Mouse (Mus musculus) gonadal fat pad, adult 2 months (tissue): ENCODE measurements around the gene Tango2. TPM values are rescaled to one million over a fixed set of nuclear protein-coding genes. Genes with fewer than 3 reads are reported as not detected.

Experiments
- DNase-seq: peaks from one replicate; pipeline ENCODE4 v3.0.0-alpha.2; 2012; ENCODE audit warnings: low read depth
- polyA plus RNA-seq: library from polyadenylated mRNA; depleted of rRNA; stranded (reverse); fragments of >200 nt; gene quantifications from 2 replicates; pipeline ENCODE4 v1.2.3, GENCODE M21; 2012; rRNA removed

Gene Tango2
- polyA plus RNA-seq = 31.0 and 43.2 TPM in 2 replicates

DNA sequence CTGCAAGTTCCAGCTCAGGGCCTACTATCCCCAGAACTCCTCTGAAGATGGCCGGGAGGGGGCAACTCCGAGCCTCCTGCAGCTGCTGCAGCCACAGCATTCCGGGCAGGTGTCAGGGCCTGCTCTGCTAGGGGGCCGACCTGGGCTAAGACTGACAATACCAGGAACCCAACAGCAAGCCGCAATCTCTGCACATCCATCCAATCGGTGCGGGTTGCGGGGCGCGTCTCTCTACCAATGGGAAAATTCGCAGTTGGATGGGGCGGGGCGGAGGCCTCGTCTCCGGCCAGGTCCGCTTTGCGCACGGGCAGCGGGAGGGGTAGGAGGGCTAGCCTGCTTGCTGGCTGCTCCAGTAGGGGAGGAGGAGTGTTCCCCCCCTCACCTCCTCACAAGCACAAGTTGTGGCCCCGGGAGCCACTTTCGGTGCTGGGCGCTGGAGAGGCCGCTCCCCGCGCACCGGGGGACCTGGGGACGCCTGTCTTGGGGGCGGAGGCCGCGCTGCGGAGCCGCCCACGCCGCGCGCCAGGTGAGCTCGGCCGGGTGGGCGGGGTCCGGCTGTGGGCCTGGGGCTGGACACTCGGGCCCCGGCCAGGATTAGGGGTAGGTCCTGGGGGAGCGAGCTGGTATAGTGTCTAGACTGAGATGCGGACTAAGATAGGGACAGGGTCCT is at the start of gene Tango2, which contains the start of gene Arvcf:
Gene Tango2, minus strand, starts transcription at position 173 of the 670 bp plus-strand sequence.
Gene Arvcf, plus strand, starts transcription at position 252 of the 670 bp plus-strand sequence.
- DNase-seq = no peak

DNA sequence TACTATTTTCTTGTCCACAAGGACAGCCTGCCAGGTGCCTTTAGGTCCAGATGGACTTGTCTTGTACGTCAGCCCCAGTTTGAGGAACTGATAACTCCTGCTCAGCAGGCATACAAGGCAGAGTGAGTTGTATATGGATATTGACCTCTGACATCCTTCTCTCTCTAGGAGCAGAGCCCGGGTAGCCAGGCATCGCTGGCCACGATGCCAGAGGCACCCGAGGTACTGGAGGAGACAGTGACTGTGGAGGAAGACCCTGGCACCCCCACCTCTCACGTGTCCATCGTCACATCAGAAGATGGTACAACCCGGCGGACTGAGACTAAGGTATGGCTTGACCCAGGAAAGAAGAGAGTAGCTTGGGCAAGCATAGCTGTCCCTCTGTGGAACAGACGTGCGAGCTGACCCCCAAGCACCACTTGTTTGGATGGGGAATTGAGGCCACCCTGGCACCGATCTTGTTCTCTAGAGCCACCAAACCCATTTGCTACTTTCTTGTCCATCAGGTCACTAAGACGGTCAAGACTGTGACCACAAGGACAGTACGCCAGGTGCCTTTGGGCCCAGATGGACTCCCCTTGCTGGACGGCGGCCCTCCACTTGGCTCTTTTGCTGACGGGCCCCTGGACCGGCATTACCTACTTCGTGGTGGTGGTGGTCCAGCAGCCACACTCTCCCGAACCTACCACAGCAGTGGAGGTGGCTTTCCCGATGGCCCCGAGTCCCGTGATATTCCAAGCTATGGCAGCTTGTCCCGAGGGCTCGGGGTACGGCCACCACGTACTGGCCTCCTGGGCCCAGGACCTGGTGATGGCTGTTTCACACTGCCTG is 49.1 kb upstream of the Tango2 start:
- DNase-seq = no peak

DNA sequence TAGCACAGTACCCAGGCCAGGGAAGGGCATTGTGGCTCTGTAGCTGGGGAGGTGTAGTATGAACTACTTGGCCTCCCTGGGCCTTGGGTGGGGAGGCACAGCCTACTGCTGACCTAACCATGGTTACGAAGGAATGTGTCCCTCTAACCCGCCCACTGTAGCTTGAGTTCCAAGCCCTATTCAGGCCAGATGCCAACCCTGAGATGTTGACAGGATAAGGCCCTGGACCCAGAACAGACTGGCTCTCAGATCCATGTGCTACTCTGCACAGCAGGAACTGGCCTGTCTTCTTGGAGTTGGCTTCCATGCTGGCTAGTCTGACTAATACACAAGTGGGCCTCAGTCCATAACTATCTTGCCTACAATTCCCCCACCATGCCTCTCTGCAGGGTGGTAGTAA is 48.3 kb upstream of the Tango2 start:
- DNase-seq = no peak

DNA sequence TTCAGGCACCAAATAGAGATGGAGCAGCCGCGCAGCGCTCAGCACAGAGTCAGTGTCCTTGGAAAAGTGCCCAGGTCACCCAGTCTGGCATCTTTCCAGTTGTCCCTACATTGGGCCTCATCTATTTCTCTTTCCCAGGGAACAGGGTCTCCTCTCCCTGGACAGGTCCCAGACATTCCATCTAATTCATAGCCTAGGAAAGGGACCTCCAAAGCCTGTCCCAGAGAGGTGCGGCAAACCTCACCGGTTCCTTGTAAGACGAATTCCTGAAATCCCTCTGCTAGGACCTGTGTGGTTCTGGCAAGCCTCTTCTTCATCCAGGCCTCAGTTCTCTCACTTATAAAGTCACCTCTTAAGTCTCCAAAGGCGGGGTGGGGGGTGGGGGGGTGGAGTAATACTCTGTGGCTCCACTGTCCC is 47.7 kb upstream of the Tango2 start:
- DNase-seq = no peak

DNA sequence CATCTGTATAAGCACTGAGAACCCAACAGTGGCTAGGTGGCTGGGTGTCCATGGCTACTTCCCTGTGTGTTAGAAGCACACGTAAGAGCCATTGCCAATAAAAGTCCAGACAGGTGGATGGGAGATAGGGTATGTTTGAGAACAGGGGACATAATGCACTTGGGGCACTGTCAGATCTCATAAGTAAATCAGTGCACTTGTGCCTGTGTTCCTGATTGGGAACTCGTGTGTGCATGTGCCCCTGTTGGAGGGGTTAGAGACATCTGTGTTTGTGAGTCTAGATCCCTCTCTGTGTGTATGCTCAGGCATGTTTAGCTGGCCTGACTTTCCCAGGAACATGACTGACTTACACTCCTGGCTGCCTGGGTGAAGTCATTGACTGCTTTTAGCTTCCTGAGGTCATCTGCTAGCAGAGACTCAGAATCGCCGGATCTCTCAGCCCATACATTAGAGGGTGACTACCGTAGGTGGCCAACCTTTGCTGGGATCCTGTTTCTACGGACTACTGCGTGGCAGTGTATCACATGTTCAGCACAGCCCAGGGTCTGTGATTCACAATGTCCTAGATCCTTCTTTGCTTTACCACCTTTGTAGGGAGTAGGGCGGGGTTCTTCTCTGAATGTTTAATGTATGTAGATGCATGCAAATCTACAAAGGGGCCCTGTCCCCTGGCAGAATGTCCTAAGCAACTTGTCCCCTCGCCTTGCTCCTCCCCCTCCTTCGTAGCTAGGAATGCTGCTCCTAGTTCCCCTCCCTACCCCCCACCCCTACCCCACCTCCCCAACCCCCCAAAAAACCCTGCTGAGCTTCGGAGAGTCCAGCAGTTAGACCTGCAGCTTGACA is 47.1 kb upstream of the Tango2 start:
- no peak for DNase-seq

DNA sequence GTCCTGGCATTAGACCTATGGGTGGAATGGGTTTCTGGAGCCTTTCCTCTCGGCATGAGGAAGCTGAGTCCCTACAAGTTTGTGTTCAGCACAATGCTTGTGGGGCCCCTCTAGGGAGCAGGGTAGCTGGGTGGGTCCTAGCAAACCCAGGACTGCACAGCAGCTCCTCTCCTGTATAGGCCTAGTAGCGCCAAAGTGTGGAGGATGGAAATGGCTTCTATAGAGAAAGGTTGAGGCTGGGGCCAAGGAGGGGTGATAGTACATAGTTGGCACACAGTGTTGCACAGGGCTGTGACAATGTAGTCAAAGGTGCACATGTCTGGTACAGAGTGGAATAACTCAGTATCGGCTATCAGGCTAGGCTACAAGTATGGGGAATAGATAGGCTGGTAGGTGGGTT is 46.2 kb upstream of the Tango2 start:
- no peak for DNase-seq

DNA sequence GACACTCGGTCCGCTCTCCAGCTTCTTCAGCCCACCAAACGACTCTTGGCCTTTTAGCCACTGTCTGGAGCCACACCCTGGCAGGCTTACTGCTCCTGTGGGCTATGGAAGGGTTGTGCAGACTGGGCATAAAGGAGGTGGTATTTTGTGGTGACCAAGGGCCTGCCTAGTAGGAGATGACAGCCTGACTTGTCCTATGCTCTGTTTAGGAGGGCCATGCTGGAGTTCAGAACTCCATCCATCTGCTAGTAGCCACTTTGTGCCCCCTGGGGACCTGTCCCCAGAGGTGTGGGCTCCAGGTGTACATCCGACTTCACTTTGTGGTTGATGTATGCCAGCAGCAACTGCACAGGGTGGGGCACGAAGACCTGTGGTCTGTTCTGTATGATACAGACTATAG is 45.7 kb upstream of the Tango2 start:
- DNase-seq = no peak

DNA sequence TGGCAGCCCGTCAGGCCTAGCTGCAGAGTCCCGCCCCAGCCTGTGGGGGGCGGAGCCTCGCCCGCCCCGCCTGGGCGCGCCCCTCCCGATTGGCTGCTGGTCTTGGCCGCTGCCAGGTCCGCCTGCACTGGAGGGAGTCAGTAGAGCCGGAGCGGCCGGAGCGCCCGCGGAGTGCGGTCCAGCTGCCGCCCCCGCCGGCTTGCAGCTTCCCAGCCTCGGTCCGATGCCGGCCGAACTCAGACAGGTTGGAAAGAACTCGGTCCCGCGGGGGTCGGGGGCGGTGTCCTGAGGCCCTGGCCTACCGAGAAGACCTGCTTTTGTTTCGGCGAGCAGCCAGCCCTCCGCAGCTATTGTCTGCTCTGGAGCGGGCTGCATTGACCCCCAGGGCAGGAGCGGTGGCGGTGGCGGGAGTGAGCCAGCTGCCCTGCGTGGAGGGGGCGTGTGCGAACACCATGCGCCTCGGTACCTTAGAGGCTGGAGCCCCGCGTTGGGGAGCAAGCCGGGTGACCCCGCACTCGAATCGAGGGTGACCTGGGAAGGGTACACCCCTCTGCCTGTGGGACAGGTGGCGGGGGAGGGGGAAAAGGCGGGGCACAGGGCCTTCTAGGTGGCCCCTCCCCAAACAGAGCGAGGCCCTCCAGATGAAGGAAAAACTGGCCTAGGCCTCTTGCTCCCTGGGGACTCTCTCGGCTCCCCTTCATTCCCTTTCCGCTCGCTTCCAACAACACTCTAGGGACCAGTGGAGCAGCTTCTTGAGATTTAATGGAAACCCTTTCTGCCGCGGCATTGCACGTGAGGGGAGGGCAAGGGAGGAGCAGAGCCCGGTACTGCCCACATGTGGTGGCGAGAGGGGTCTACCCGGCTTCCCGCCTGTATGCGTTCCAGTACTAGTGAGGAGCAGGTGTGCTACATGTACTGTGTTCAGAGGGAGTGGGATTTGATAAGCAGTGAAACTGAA is 44.8 kb upstream of the Tango2 start:
- no peak for DNase-seq

DNA sequence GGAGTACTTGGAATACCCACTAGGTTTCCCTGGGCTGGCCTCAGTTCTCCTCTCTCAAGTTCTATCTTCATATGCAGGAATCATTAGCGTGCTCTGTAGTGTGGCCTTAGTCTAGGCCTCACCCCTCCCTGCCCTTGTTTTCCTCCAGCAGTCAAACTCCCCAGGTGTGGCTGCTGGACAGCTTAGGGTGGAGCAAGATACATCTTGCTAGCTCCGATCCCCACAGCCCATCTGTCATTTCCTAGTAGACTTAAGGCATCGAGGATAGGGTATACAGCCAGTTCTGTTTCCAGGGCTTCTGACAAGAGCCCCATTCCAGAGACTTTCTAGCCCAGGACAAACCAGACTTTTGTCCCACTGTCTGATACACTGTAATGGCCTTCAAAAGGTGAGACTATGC is 43.8 kb upstream of the Tango2 start:
- DNase-seq = no peak

DNA sequence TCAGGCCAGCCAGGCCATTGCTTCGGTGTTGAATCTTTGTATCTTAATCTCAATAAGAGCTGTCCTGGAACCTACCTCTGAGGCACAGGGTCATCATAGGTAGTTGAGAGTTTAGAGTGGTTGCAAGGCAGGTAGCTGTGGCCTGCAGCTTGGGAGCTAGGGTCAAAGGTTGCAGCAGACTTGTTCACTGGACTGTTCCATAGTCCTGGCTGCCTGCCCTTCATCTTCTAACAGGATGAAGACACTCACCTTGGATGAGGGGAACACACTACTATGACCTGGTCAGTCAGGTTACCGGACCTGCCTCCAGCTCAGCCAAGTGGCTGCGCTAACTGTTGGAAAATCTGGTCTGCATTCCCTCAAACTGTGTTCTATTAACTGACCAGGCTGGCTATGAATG is 43.2 kb upstream of the Tango2 start:
- DNase-seq = no peak

DNA sequence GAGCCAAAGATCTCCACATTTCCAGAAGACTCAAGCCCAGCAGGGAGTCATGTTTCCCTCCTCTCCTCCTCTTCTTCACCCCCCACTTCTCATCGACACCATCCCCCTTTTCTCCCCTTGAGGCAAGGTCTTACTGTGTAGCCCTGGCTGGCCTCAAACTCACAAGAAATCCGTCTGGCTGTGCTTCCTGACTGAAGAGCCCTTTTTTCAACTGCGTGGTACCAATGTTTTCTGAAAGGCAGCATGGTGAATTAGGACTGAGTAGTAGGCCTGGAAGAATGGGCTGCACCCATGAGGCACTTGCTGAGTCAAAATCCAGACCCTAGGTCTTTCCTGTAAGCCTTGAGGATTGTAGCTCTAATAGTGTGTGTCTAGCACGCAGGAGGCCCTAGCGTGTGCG is 42.5 kb upstream of the Tango2 start:
- no peak for DNase-seq

DNA sequence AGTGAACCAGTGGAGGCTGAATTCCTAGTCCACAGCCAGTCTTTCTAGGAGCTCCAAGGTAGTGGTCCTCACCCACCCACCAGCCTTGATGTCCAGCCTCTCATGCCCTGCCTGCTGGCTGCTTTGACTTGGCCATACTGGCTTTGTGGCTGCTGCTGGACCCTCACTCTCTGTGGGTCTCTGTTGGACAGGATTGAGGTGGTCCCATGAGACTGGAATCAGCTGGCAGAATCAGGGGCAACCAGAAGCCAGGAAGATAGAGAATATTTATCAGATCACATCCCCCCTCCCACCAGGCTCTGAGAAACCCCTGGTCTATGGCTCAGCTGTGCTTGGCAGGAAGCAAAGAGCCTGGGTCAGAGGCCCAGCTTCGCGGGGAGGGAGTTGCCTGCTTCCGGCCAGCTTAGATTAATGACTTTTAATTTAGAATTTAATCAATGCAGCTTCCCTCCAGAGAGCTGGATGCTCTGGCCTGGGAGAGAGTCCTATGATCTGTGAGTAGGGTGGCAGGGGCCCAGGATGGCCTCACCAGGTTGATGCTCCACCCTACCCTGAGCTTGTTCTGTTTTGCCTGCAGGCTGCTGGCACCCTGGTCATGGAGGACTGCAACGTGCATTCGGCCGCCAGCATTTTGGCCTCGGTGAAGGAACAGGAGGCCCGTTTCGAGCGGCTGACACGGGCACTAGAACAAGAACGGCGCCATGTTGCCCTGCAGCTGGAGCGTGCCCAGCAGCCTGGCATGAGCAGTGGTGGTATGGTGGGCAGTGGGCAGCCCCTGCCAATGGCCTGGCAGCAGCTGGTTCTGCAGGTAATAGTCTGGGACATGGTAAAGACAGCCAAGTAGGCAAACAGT is 40.9 kb upstream of the Tango2 start:
- no peak for DNase-seq

DNA sequence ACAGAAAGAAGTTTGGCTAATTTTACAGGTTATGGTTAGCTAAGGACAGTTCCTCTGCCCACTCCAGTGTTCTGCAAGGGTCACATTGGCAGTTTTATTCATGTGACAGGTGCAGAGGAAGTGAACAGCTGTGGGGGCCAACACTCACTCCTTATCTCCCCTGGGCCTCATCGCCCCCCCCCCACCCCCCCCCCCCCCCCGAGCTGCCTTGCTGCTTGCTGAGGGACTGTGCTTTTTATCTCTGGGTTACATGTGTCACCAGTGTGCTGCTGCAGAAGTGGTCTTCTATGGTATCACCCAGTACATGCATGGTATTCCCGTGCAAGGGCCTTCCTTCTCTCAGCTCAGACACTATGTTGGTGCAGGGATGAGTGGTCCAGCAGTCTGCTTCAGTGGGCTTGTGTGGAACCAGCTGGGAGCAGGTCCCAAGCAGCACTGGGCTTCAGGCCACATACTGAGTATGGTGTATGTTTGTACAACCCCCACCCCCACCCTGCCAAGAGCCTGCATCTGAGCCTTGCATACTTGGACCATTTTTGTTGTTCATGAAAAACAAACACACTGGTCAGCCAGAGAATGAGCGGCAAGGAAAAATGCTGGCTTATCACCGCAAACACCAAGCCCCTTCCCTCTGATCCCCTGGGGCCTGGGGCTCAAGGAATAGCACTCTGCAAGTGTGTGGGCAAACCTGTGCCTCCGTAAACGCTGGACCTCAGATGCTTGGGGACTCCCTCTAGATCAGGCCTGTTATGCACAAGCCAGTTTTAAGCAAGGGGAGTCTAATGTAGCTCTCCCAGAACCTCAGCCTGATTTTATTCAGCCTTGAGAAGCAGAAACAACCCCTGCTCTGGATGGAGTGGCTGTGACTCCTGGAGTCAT is 40.0 kb upstream of the Tango2 start:
- no peak for DNase-seq

DNA sequence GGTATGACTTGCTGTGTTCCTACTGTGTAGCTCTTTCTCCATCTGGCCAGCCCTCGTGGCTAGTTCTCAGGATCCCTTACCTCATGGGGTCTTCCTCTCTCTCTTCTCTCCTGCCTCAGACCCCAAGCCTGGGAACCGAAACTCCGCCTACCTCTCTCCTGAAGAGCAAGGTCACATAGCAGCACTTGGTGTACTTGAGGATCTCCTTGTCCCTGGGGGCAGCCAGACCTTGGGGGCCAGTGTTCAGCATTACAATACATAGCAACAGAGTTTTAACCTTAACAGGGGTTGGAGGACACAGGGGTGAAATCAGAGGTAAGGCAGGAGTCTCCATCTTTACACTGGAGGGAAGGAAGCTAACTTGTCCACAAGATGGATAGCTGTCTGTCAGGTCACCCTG is 39.1 kb upstream of the Tango2 start:
- DNase-seq = no peak

DNA sequence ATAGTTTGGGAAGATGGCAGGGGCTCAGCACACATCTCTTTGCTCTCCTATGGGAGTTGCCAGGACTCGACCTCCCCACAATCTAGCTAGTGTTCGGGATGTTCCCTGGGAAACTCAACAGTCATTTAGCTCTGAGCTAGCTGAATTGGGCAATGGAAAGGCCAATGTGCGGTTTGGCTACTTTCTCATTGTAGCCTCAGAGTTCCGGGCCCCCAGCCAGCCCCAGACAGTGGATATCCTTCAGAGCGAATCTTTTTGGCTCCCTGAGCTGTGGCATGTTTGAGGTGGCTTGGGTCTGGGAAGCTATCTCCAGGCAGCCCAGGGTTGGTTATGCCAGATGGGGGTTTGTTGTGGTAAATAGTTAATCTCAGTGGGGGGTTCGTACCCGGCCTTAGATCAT is 38.5 kb upstream of the Tango2 start:
- no peak for DNase-seq

DNA sequence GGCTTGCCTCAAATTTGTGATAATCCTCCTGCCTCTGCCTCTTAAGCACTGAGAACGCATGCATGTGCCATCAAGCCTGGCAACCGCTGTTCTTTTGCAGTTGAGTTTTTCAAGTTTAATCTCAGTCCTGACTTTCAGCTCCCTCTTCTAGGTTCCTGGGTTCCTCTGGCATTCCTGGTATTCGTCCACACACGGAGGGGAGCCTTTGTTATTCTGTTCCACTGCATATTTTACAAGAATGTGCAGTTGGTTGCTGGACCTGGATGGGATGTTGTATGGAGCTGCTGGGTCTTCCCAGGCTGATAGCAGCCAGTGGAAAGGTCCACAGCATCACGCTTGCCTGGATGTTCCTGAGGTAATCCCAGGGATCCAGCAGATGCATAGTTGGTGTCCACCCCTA is 37.5 kb upstream of the Tango2 start:
- no peak for DNase-seq

DNA sequence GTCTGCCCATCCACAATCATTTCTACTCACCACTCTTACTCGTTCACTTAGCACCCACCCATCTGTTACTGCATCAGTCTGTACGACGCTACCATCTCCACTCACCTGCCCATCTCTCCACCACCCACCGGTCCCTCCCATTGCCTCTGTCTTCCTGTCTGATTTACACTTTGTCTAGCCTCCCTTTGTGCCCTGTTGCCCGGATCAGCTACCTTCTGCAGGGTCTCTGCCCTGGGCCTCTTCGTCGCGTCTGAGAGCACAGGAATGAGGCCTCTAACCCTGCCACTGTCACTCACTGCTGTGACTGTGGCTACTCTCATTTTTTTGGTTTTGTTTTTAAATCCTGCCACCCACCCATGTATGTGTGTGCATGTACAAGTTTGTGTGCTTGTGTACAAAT is 36.8 kb upstream of the Tango2 start:
- no peak for DNase-seq

DNA sequence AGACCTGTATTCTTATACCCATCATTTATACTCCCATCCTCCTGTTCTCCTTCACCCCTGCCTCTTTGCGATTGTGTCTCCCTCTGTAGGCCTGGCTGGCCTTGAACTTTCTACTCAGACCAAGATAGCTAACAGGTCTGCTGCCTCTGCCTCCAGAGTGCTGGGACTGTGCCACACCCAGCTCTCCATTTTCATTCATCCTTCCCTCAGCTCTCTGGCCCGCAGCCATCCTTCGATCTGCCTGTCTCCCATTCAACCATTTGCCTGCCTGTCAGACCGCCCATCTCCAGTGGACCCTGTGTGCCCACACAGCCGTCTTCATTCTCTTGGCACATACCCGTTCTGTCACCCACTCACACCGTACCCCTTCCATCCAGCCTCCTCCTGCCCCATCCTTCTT is 36.3 kb upstream of the Tango2 start:
- no peak for DNase-seq

DNA sequence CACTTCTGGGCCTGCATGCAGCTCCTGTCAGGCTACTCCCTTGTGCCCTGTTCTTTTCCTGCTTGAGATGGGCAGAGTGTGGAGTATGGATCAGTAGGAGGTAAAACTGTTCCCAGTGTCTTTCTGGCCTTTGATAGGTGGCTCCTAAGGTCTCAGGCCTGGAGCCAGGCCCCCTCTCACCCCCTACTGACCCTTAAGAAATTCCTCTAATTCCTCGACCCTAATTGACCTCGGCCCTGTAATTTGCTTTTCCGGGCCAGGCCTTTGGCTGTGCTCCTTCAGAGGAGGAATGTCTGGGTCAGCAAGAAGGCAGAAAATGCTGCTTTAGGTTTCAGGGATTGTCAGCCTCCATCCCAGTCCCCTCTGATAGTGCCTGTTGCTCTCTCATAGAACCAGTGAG is 35.9 kb upstream of the Tango2 start:
- DNase-seq = no peak
